Mouse (Mus musculus) ES-E14 (cell line): Measurements from ENCODE around the gene Mef2c.

Experiments
- CHD2 ChIP-seq: IDR thresholded peaks from 2 replicates; pipeline ENCODE4 v1.6.1; 2014; ENCODE audit warnings: mild to moderate bottlenecking, low read depth, low read length, inconsistent platforms
- MAFK ChIP-seq: IDR thresholded peaks from 2 replicates; pipeline ENCODE4 v1.6.1; 2014; ENCODE audit warnings: mild to moderate bottlenecking, low read depth, low read length, inconsistent platforms; ENCODE audit not compliant: insufficient read depth
- ZC3H11A ChIP-seq: IDR thresholded peaks from 2 replicates; pipeline ENCODE4 v1.6.1; 2012; ENCODE audit warnings: low read depth, mild to moderate bottlenecking, inconsistent platforms, low read length, borderline replicate concordance
- ZNF384 ChIP-seq: IDR thresholded peaks from 2 replicates; pipeline ENCODE4 v1.6.1; 2012; ENCODE audit warnings: low read depth, low read length, inconsistent platforms

DNA sequence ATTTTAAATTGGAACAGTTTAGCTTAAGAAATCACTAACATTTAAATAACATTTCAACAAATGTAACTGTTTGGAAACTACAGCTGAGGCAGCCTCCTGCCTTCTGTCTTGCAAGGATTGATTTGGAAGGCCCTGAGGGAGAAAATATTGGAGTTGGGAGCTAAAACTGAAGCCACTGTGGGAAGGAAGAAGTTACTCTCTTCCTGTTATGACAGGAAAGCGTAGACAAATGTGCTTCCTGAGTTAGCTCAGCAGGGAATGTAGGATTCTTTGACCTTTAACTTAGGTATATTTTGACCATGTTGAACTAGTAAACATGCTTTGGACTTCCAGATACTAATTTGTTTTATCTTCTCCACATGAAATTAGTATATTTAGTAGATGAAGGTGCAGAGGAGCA, 78.7 kb downstream of the Mef2c start:
- TF ChIP-seq CHD2 (no peak), MAFK (no peak), ZC3H11A (no peak), ZNF384 (no peak)
